ENCODE assay signal across 19 mouse cellular contexts in genomic region chr15:6533858-6534343, GRCm38 (mm10).
"Had no signal": no experiment of that assay in that cellular context is flagged by ENCODE, and none has a peak within 500 bp of the region (broad histone marks: within the 10 kb centered on the region; RNA-seq: fewer than 3 reads in every experiment).

No protein-coding gene starts in this region.

- H3K4me3 ChIP-seq: left cerebral cortex, adult 2 months; liver, embryonic 13.5 days; midbrain, embryonic 10.5 days; midbrain, embryonic 13.5 days; neural tube, embryonic 12.5 days; neural tube, embryonic 15.5 days had no signal

- H3K9ac ChIP-seq: liver, embryonic 13.5 days; lung, embryonic 14.5 days; midbrain, embryonic 13.5 days; neural tube, embryonic 12.5 days; neural tube, embryonic 15.5 days had no signal

- H3K36me3 ChIP-seq: liver, embryonic 13.5 days; midbrain, embryonic 10.5 days; midbrain, embryonic 13.5 days; neural tube, embryonic 12.5 days; neural tube, embryonic 15.5 days had no signal

- H3K27me3 ChIP-seq: liver, embryonic 13.5 days; midbrain, embryonic 13.5 days; neural tube, embryonic 12.5 days; neural tube, embryonic 15.5 days had no signal

- H3K4me1 ChIP-seq: midbrain, embryonic 10.5 days; midbrain, embryonic 13.5 days; neural tube, embryonic 12.5 days; neural tube, embryonic 15.5 days had no signal

- ATAC-seq: inflammation-experienced regulatory T-cells, adult 6 months; intestine, embryonic 16.5 days; lung, postnatal 0 days; midbrain, embryonic 13.5 days; midbrain, embryonic 16.5 days had no signal

- H3K27ac ChIP-seq: kidney, postnatal 0 days; left cerebral cortex, adult 2 months; liver, embryonic 13.5 days; macrophage; midbrain, embryonic 10.5 days; midbrain, embryonic 13.5 days; neural tube, embryonic 12.5 days; neural tube, embryonic 15.5 days; stomach, postnatal 0 days had no signal

- DNase-seq: kidney, adult 18-20 months; kidney, postnatal 36 days; layer of hippocampus, postnatal 36 days; liver, embryonic 13.5 days; lung, embryonic 14.5 days; thymus, adult 2 months; thymus, postnatal 14 days had no signal
